ENCODE assay signal across 9 mouse cellular contexts in genomic region chr3:152783792-152784191, GRCm38 (mm10).
DNase-seq lines count a peak whose midpoint lies in the region; ATAC-seq and TF ChIP-seq lines count a peak whose summit lies in the region.
"Had no signal": no experiment of that assay in that cellular context is flagged by ENCODE, and none has a peak within 500 bp of the region (broad histone marks: within the 10 kb centered on the region; RNA-seq: fewer than 3 reads in every experiment).

No protein-coding gene starts in this region.

- no peak overlapping the region for H3K27ac ChIP-seq in forebrain, postnatal 0 days (ENCODE audit: low read depth, low read length)
- H3K27ac ChIP-seq in hindbrain, postnatal 0 days, result no peak overlapping the region
- H3K27ac ChIP-seq in midbrain, embryonic 13.5 days, result no peak overlapping the region
- H3K27ac ChIP-seq: embryonic facial prominence, embryonic 12.5 days had no signal

- no peak overlapping the region for H3K4me2 ChIP-seq in forebrain, postnatal 0 days (ENCODE audit: low read depth)
- no peak overlapping the region for H3K4me2 ChIP-seq in hindbrain, postnatal 0 days (ENCODE audit: low read depth, low read length)
- H3K4me2 ChIP-seq in midbrain, embryonic 13.5 days (replicated peaks), result no peak overlapping the region
- H3K4me2 ChIP-seq: embryonic facial prominence, embryonic 12.5 days had no signal

- peak; percentile 64; the same call in 1 of the 2 replicates for ATAC-seq in cerebellum, adult (ENCODE audit: insufficient number of reproducible peaks, low FRiP score, low TSS enrichment)
- ATAC-seq in forebrain, postnatal 0 days, result peak; percentile 80
- ATAC-seq in hindbrain, postnatal 0 days, result peak; percentile 76
- peak; percentile 92 for ATAC-seq in midbrain, embryonic 13.5 days

- H3K4me3 ChIP-seq in forebrain, postnatal 0 days (ENCODE audit: low read depth, low read length), result no peak overlapping the region
- no peak overlapping the region for H3K4me3 ChIP-seq in hindbrain, postnatal 0 days (ENCODE audit: low read length)
- no peak overlapping the region for H3K4me3 ChIP-seq in midbrain, embryonic 13.5 days (replicated peaks)
- H3K4me3 ChIP-seq: embryonic facial prominence, embryonic 12.5 days had no signal

- WGBS in forebrain, postnatal 0 days, result 15% methylated on average over 7 of the region's 7 CpGs
- WGBS in hindbrain, postnatal 0 days, result 18% methylated on average over 7 of the region's 7 CpGs
- WGBS in midbrain, embryonic 13.5 days, result 28% methylated on average over 7 of the region's 7 CpGs

- no peaks in the 10 kb centered on the region for H3K9me3 ChIP-seq in forebrain, postnatal 0 days (ENCODE audit: low read length)
- no peaks in the 10 kb centered on the region for H3K9me3 ChIP-seq in hindbrain, postnatal 0 days (ENCODE audit: low read length)
- H3K9me3 ChIP-seq in midbrain, embryonic 13.5 days, result no peaks in the 10 kb centered on the region
- H3K9me3 ChIP-seq: embryonic facial prominence, embryonic 12.5 days had no signal

- intact Hi-C loops in left cerebral cortex, postnatal 4 days (cut with DNase I), result no loop called here

- H3K27me3 ChIP-seq in forebrain, postnatal 0 days (ENCODE audit: insufficient read depth, low read length), result no peaks in the 10 kb centered on the region
- H3K27me3 ChIP-seq in hindbrain, postnatal 0 days (ENCODE audit: insufficient read depth, low read length), result no peaks in the 10 kb centered on the region
- H3K27me3 ChIP-seq in midbrain, embryonic 13.5 days, result no peaks in the 10 kb centered on the region
- H3K27me3 ChIP-seq: embryonic facial prominence, embryonic 12.5 days had no signal

- H3K9ac ChIP-seq in forebrain, postnatal 0 days, result no peak overlapping the region
- no peak overlapping the region for H3K9ac ChIP-seq in hindbrain, postnatal 0 days (replicated peaks; ENCODE audit: low read length)
- H3K9ac ChIP-seq in midbrain, embryonic 13.5 days (replicated peaks), result no peak overlapping the region
- H3K9ac ChIP-seq: embryonic facial prominence, embryonic 12.5 days had no signal

- TF ChIP-seq CTCF in forebrain, postnatal 0 days (IDR thresholded peaks at IDR 0.05; ENCODE audit: low read depth), result peak; percentile 94
- TF ChIP-seq CTCF in hindbrain, postnatal 0 days (IDR thresholded peaks at IDR 0.05; ENCODE audit: low read depth), result peak; percentile 94

- no peaks in the 10 kb centered on the region for H3K4me1 ChIP-seq in forebrain, postnatal 0 days (ENCODE audit: insufficient read depth)
- H3K4me1 ChIP-seq in hindbrain, postnatal 0 days (ENCODE audit: insufficient read depth, low read length), result no peaks in the 10 kb centered on the region
- 0 out of 2 replicates have a peak, but pooled peaks cover 3% of the 10 kb centered on the region for H3K4me1 ChIP-seq in midbrain, embryonic 13.5 days (replicated peaks)

- peaks cover 5% of the 10 kb centered on the region for H3K36me3 ChIP-seq in forebrain, postnatal 0 days (ENCODE audit: insufficient read depth)
- H3K36me3 ChIP-seq in hindbrain, postnatal 0 days (ENCODE audit: insufficient read depth, low read length), result peaks cover 6% of the 10 kb centered on the region; the same call in 1 of the 2 replicates
- H3K36me3 ChIP-seq in midbrain, embryonic 13.5 days, result peaks cover 8% of the 10 kb centered on the region; the same call in 1 of the 2 replicates

- peak; percentile 53 to 88 for DNase-seq in left cerebral cortex, adult 18-20 months (ENCODE audit: low spot score in 2 of 2)
- DNase-seq in left cerebral cortex, adult 11 months (ENCODE audit: low spot score), result no peak
- peak; percentile 90 for DNase-seq in forebrain, postnatal 0 days
- DNase-seq in hindbrain, postnatal 0 days (ENCODE audit: low spot score), result peak; percentile 92
- peak; percentile 85 for DNase-seq in left cerebral cortex, postnatal 4 days
- peak; percentile 47 to 82 for DNase-seq in spleen, postnatal 10 days (ENCODE audit: low spot score in 2 of 2)
